Mouse (Mus musculus) kidney, postnatal 25 days (tissue): ENCODE data around the gene Pibf1.

Source experiments
- DNase-seq, 2 experiments: peaks; one replicate each; pipeline ENCODE4 v3.0.0; 2021; ENCODE audit warnings: mixed read lengths in 2 of 2

Gene Pibf1

DNA sequence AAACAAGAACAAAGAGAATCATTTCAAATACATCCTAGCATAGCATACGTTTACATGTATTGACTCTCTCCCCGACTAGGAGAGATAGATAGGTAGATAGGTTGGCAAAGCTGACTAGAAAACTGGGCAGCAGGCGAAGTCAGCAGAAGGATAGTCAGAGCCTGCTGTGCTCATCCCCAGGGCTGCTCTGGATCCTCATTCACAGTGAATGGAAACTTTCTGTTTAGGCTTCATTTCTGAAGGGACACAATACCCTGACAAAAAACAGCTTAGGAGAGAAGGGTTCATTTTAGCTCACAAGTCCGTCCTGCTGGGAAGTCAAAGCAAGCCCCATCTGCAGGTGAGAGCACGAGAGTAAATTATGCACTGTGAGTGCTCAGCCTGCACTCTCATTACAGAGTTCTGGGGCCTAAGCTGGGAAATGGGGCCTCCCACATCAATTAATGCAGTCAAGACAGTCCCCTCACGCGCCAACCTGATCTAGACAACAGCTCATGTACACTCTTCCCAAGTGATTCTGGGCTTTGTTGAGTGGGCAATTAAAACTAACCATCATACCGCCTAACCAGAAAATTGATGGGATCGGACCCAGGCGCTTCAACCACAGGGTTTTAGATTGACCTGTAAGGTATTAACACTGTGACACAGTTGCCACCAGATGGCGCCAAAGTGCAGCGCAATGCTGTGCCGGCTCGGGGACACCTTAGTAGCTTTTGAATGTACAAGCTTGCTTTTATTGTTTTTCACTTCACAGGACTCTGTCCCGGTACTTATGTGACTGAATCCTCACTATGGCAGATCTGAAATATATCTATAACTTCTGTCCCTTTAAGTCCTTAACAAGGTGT, 42.8 kb downstream of the Pibf1 start:
- DNase-seq: peak; percentile 79 to 88

DNA sequence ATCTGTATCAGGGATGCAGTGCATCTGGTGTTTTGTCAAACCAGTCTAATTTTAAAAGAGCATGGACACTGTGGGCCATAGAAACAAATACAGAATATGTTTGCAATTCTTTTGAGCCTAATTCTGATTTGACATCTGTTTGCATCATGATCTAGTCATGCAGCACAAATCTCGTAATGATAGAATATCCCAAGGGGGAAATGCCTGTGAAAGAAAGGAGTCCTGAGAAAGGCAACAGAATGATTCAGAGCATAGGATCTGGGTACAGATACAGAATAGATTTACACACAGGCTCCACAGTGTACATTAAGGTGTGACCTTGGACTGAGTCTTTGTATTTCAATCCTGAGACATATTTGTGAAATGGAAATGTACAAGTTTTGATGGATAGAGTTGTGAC, 47.6 kb downstream of the Pibf1 start:
- no peak for DNase-seq

DNA sequence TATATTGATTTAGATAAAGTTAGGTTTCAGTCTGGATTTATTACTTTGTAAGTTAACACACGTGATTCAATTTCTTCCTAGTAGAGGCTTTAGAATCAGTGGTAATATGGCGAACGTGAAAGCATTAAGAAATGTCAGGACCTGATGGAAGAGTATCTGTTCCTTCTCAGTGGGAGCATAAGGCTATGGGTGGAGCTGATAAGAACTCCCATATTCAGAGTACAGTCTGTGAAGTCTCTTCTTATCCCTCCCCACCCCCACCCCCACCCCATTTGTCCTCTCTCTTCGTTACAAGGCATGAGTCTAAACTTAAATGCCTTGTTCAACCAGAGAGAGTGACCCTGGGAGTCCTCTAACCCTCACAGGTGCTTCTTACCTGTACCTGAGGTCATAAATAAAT, 53.5 kb downstream of the Pibf1 start:
- no peak for DNase-seq

DNA sequence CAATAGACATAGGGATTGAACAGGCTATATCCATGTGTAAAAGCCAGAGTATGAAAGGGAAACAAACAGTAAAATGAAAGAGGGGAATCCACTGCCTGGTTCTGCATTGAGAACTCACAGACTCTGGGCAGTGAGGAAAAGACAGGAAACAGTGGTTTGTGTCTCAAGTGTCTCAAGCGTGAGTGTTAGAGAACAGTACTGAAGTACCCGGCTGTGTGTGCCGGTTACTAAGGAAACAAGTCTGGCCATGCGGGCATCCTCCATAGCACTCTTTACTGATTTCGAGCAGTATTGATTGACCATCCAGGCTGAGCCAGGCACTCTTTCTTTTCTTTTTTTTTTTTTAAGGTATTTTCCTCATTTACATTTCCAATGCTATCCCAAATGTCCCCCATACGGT, 60.7 kb downstream of the Pibf1 start:
- DNase-seq: no peak

DNA sequence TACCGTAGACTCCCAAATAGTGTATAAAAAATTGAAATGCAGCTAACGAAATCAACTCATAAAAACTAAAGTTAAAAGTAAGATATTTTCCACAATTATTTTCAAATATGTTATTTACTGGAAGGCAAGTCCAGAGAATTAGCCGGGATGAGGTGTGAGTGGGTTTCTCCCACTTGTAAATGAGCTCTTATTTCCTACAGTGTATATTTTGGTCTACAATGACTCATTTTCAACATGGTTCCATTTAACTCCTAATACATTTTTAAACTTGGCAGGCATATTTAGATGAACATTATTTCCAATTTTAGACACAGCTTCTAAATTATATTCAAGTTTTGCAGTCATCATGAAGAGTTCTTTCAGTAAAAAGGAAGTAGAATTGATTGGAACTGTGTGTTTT, 63.8 kb downstream of the Pibf1 start:
- no peak for DNase-seq

DNA sequence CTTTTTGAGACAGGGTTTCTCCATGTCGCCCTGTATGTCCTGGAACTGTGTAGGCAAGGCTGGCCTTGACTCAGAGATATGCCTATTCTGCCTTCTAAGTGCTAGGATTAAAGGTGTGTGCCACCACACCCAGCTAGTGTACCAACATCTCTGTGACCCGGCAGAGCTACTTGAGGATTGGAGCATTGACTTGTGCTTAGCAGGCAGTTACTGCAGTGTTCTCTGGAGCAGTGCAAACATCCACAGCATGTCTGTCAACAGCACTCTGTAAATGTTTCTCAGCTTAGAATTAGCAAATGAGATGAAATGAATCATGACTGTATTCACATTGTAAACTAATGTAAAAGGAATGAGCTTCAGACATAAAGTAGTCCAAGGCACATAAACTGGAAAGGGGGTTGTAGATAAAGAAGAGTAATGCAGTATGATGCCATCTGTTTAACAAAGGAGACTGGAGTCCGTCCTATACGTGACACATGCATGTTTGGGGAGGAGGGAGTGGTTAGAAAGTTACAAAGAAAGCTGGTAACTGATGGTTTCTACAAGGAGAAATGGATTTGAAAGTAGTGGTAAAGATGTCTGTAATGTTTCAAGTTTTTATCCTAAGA, 75.0 kb downstream of the Pibf1 start:
- no peak for DNase-seq

DNA sequence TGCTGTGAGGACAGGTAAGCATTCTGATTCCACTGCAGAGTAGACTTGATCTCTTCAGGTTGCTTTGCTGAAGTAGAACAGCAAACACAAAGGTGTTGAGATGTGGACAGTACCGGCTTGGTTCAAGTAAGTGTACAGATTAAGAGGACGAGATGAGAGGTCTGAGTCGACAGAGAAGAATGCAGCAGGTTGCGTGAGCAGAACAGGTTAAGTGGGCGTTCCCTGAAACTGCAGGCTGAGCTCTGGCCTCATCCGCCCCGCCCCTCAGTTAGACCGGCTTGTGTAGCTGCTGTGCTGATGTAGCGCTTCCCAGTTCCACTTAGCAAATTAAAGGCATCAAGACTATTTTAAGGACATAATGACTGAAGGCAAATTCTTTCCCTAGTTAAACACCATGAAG, 77.3 kb downstream of the Pibf1 start:
- peak; percentile 20 to 46 for DNase-seq

DNA sequence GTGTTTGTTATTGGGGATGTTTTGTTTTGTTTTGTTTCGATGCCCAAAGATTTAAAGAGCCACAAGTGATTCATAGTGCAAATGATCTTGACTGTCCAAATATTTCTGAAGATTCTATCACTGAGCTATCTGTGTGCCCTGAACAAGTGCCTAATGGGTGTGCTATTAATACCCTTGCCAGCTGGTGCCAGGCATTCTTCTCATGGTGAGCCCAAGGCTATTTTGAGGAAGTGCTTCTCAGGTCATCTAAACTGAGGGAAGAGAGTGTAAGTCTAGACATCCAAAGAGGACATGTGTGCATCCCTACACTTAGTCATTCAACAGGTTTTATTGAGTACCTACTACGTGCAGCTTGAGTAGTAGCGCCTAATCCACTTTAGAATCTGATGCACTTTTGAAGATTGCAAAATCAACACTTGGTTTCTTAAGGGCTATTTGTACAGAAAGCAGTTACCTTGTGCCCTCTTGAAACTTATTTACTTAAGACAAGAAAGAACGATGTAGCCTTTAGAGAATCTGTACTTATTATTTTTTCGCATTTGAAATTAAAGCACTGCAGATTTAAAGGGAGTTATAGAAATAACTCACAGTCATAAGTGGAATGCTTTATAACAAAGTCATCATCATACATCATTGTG, 91.0 kb downstream of the Pibf1 start:
- no peak for DNase-seq

DNA sequence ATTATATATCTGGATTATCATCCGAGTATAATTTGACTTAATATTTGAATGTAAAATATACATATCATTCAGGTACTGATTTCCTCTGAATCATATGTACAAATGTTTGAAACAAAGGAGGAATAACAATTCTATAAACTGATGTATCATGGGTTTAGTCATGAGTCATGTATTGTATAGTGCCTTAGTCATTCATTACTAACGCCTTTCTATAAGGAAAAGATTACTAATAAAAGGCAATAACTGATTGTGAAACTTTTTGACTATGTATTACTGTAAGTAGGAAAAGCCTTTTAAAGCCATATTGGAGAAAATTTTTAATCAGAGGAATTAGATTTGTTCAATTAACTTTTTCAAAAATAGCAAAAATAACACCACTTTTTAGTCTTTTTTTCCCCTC, 106.6 kb downstream of the Pibf1 start:
- DNase-seq: no peak

DNA sequence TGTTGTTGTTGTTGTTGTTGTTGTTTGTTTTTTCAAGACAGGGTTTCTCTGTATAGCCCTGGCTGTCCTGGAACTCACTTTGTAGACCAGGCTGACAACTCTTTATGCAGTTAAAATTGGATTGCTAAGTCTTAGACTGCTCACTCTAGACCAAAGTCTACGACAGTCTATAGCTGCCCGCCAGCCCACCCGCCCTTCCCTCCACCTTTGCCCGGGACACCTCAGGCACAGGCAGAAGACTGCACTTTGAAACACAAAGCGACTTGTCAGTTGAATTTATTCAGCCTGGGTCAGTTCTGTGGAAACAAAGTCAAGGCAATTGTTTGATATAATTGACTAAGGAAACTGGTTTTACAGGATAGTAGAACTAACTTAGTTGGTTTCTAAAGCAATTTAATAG, 107.4 kb downstream of the Pibf1 start:
- DNase-seq: no peak

DNA sequence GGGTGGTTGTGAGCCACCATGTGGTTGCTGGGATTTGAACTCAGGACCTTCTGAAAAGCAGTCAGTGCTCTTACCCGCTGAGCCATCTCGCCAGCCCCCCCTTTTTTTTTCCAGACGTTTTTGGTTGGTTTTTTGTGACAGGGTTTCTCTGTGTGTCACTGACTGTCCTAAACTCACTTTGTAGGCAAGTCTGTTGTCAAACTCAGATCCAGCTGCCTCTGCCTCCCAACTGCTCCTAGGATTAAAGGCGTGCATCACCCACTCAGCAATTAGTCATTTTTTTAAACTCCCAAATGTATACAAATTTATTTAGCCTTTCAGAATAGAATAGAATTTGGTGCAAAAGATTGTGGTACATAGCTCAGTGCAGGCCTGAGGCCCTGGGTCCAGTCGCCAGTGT, 111.2 kb downstream of the Pibf1 start:
- DNase-seq: no peak

DNA sequence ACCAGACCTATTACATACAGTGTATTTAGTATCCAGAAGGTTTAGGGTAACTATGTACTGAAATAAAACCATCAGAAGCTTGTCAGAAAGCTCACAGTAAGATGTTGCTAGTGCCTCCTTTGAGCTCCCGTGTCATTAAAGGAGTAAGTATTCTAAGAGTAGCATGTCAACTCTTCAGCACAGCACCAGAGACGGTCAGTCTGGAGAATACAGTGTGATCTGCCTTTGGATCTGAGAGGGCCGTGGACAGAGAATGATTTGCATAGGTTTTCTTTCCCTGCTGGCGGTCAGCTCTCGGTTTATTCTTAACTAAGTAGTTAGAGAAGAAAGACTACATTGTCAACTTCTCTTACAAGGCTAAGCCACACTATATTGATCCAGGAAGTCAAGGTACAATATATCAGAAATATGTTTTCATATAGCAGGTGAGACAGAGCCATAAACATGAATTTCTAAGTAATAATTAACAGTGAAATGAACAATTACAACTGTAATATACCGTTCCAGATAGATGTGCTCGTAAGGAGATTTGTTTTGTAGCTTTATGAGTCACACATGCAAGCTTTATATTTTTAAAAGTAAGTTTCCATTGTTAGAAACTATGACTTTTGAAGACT, 119.3 kb downstream of the Pibf1 start:
- DNase-seq: no peak

DNA sequence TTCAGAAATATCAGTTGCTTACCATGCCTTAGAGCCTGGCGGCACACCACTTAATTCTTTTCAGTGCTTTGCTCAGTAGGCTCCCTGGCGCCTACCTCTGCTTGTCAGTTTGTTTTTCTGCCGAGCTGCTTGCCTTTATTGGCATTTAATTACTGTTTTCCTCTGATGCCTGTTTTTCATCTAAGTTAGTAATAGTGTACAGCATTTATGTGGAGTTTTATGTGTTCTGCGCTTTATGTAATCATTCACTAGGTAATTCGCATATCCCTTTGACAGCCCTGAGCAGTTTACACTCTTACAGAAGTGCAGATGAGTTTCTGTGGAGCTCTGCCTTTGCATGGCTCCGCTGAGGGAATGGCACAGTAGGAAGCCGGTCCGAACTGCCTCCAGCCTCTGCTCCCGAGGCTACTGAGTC, 120.5 kb downstream of the Pibf1 start:
- DNase-seq: no peak

DNA sequence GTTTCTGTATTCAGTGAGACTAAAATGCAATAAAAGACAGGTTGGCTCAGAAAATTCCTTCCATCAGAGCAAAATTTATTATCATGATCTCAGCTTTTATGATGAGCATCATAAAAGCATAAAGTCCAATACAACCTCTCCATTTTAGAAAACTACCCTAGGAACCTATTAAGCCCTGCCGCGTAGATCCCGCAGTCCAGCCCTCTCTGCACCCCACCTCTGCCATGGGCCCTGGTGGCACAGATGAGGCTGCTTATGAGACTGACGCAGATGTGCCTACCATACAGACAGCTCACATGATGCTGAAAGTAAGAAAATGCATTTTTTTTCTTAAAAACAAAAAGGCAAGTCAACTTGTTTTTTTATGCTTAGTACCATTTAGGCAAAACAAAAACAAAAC, 126.7 kb downstream of the Pibf1 start:
- no peak for DNase-seq

DNA sequence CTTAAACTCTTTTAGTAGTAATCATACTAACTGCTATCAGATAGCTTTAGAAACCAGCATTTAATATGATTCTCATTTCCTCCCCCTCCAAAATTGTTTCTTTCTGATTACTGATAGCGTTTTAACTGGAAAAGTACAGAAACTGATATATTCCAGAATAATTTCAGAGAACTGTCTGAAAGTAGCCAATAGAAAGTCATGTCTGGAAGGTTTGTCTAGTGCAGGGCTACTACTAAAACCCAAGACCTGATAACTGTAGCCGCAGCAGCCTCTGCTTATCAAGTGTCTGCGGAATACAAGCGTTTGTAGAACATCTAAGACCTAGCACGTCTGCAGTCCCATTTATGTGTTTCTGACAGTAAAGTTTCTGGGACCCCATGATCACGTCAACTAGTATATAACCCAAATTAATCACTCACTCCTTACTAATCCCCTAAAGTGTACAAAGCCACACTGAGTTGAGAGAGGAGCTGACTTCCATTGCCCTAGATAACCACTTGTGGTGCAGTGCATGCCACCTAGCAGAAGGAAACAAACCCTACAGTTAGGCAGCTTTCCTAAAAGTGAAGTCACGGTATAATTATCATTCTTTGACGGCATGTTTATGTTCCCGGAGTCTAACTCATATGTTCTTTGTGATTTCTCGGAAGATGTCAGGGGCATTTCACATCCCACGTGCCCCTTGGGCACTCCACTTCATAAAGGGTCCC, 130.0 kb downstream of the Pibf1 start:
- DNase-seq: no peak

DNA sequence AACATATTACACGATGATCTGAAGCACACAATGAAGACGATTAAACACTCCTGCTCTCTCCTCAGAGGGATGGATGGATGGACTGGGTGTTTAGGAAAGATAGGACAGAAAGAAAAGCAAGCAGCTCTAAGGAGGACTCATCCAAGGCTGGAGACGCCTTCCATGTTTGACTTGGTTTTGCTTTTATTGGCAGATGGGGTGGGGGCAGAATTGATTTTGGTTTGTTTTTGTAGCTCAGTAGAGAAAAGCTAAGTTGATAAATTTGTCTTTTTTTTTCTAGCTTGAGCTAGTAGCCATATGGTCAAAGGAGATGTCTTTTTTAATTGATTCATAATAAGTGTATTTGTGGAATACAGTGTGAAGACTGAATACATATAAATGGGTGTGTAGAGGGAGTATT, 133.8 kb downstream of the Pibf1 start:
- DNase-seq: peak in 1 of 2 experiments; percentile 5

DNA sequence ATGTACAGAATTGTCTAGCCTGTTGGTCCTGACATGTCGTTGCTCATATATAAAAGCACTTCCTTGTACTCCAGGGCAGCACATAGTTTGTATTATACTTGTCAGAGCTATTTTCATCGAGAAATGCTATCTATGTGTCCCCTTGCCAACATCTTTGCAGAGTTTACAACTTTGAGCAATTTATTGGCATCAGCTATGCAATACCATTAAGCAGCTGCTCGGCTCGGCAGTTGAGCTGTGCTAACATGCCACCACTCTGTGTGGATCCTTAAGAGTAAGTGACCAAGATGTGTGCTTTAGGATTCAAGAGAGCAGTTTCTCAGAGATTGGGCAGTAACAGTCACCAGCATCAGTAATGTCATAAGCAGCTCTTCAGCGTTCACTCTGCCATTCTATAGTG, 137.9 kb downstream of the Pibf1 start:
- peak in 1 of 2 experiments; percentile 3 for DNase-seq

DNA sequence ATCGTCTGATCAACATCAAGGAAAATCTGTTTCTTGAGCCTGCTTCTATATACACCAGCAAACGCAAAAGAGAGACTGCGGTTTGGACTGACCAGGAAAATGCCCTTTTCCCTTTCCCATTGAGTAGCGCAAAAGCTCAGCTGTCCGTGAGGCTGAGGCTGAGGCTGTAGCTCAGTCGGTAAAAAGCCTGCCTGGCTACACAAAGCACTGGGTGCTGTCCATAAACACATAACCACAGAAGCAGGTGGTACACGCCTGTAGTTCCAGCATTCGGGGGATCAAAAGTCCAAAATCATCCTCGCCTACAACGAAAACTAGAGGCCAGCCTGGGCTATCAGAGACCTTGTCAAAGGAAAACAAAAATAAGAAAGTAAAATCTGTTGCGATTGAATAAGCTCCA, 141.3 kb downstream of the Pibf1 start:
- DNase-seq: no peak

DNA sequence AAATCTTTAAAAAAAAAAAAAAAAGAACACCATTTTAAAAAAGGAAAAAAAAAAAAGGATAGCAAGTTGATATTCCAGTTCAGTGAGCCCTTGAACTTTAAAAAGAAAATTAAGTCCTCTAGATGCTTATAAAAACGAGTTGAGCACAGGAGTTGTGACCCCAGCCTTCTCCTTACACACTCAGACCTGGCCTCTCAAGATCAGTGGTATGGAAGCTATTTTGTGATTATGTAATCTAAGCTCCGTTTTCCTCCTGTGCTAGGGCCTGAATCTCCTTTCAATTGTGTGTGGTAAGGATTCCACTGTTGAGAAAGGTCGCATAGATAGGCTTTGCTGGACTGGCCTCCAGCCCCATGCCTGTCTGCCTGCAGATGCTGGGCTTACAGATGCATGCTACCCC, 145.3 kb downstream of the Pibf1 start:
- DNase-seq: no peak

DNA sequence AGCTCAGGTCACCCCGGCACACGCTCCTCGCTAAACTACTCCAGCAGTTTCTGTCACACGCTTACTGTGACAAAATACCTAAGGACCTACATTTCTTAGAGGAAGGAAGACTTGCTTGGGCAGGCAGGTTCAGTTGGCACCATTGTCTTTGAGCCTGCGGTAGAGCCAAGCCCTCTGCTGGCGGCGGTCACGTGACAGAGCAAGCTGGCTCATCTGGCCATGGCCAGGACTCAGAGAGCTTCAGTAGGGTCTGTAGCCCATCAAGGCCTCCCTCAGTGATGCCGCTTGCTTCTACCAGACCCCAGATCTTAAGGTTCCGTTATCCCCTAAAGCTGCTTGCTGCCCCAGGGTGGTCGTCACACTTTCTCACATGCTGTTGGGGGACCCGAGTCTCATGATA, 162.8 kb downstream of the Pibf1 start:
- peak in 1 of 2 experiments; percentile 23 for DNase-seq

DNA sequence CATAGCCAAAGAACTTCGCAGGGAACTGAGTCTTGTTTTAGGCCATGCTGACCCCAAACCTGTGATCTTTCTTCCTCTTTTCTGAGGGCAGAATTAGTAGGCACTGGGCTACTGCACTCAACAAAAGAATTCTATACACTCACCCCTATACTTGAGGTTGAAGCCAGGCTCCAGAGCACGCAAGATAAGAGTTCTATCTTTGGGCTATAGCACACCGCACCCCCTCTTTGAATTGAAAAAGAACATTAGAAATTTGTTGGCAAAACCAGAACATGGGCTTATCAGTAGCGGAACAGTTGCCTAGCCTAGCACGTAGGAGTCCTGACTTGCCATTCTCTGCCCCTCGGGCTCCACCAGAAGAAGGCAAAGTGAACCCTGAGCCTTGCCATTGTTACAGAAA, 164.6 kb downstream of the Pibf1 start:
- DNase-seq: peak in 1 of 2 experiments; percentile 7

DNA sequence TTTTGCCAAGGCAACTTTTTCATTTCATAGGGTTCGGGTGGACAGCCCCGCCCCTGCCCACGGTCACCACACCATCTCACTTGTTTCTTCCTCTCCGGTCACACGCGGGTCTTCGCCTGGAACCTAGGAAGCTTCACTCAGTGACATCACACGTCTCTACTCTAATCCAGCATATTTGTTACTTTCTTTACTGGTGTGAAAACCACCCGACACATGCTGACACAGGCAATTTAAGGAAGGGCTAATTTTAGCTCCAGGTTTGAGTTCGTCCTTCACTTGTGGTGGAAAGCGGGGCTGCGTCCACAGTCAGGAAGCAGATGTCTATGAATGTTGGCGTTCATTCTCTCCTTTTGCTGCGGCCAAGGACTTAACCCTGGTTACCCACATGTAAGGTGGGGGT, 166.6 kb downstream of the Pibf1 start:
- DNase-seq: no peak

DNA sequence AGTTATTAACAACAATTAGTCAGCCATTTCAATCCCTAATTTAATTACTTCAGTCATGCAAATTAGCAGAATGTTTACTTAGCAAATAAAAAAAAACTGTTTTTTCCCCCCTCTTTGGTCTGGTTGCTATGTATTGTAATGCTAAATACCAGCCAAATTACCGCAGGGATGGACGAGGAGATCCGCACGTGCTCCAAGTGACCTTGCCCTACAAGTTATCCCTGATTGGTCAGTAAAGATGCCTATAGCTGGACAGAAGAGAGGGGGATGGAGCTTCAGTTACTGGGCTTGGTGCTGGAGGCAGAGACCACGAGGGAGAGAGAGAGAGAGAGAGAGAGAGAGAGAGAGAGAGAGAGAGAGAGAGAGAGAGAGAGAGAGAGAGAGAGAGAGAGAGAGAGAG, 167.5 kb downstream of the Pibf1 start:
- DNase-seq: no peak
